Mouse (Mus musculus) limb, embryonic 11.5 days (tissue): ENCODE data around the gene Nr1h3. TPM values are rescaled to one million over a fixed set of nuclear protein-coding genes. Genes with fewer than 3 reads are reported as not detected.
A peak's percentile ranks its signal among the peaks of the same experiment; 100 is the strongest.

Source experiments
- ATAC-seq: fragments of 200-750 bp; cut with Nextera tagmentation; 2 replicates; pipeline ENCODE4 v1.8.0; 2017; ENCODE audit warnings: low read depth; ENCODE audit not compliant: insufficient number of reproducible peaks, low FRiP score, low TSS enrichment
- DNase-seq: peaks from one replicate; pipeline ENCODE4 v3.0.0-alpha.2; 2015; ENCODE audit warnings: low spot score
- H3K27ac ChIP-seq: fragments of 300-500 bp; sonication (generic); replicated peaks from 2 replicates; pipeline ENCODE4 v1.5.1; 2014; ENCODE audit warnings: low read depth, mild to moderate bottlenecking, low read length
- H3K27me3 ChIP-seq: fragments of 300-500 bp; sonication (generic); 2 replicates; pipeline ENCODE4 v1.6.1; 2014; ENCODE audit warnings: mild to moderate bottlenecking, low read length, mixed read lengths; ENCODE audit not compliant: control insufficient read depth, insufficient read depth
- H3K36me3 ChIP-seq: fragments of 300-500 bp; sonication (generic); 2 replicates; pipeline ENCODE4 v1.6.1; 2014; ENCODE audit warnings: mild to moderate bottlenecking, low read length, moderate library complexity, mixed read lengths; ENCODE audit not compliant: control insufficient read depth, insufficient read depth
- H3K4me1 ChIP-seq: fragments of 300-500 bp; sonication (generic); 2 replicates; pipeline ENCODE4 v1.6.1; 2014; ENCODE audit warnings: low read length, mixed read lengths; ENCODE audit not compliant: control insufficient read depth, insufficient read depth
- H3K4me2 ChIP-seq: fragments of 300-500 bp; sonication (generic); 2 replicates; pipeline ENCODE4 v1.6.1; 2014; ENCODE audit warnings: low read depth, mild to moderate bottlenecking, moderate library complexity; ENCODE audit not compliant: severe bottlenecking
- H3K4me3 ChIP-seq: fragments of 300-500 bp; sonication (generic); 2 replicates; pipeline ENCODE4 v1.5.1; 2014; ENCODE audit warnings: low read depth, low read length
- H3K9ac ChIP-seq: fragments of 300-500 bp; sonication (generic); 2 replicates; pipeline ENCODE4 v1.6.1; 2014; ENCODE audit warnings: mild to moderate bottlenecking, low read length
- H3K9me3 ChIP-seq: fragments of 300-500 bp; sonication (generic); 2 replicates; pipeline ENCODE4 v1.6.1; 2016; ENCODE audit warnings: low read length; ENCODE audit not compliant: control insufficient read depth
- WGBS: fragments of 180-500 bp; shearing (Covaris S2); extraction: QIAGEN DNeasy Blood & Tissue Kit; methylation state at CpG from one replicate; pipeline ENCODE4 v1.1.7; 2014; 5-methylcytosine and 5-hydroxymethylcytosine counted together
- polyA plus RNA-seq: library from polyadenylated mRNA; unstranded; fragments of >200 nt; fragmentation: Nextera tagmentation; extraction: Ambion mirVana; gene quantifications from 2 replicates; pipeline ENCODE4 v1.2.1, GENCODE M21; 2014

The Nr1h3 gene
- polyA plus RNA-seq, 1 experiment from 2014 or later, result 2.0 TPM

DNA sequence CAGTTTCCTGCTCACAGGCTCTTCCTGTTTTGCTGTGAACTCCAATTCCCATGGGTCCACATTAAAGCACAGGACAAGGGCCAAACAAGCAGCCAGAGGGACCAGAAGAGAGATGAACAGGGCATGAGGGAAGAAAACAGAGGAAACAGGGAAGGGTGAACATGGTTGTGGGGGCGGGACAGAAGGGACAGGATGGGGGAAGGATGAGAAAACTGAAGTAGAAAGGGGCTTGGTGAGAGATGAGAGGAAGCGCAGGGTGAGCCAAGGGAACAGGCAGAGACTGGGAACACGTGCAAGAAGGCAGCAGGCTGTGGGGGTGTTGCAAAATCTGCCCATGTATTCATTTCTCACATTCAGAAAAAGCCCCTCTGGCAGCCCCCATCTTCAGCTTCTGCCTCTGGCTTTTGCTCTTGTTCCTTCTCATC lies 6.0 kb downstream of the Nr1h3 start:
- 65% methylated on average over 3 of the region's 3 CpGs for WGBS
- Histone ChIP-seq H3K4me3 (no peak overlapping the region), H3K36me3 (no peaks in the 10 kb centered on the region), H3K9ac (no peak overlapping the region), H3K4me1 (peaks cover 3% of the 10 kb centered on the region; the same call in 1 of the 2 replicates), H3K27ac (no peak overlapping the region), H3K27me3 (no peaks in the 10 kb centered on the region), H3K4me2 (no peak overlapping the region), H3K9me3 (no peaks in the 10 kb centered on the region)
- no peak for ATAC-seq
- DNase-seq, result no peak

DNA sequence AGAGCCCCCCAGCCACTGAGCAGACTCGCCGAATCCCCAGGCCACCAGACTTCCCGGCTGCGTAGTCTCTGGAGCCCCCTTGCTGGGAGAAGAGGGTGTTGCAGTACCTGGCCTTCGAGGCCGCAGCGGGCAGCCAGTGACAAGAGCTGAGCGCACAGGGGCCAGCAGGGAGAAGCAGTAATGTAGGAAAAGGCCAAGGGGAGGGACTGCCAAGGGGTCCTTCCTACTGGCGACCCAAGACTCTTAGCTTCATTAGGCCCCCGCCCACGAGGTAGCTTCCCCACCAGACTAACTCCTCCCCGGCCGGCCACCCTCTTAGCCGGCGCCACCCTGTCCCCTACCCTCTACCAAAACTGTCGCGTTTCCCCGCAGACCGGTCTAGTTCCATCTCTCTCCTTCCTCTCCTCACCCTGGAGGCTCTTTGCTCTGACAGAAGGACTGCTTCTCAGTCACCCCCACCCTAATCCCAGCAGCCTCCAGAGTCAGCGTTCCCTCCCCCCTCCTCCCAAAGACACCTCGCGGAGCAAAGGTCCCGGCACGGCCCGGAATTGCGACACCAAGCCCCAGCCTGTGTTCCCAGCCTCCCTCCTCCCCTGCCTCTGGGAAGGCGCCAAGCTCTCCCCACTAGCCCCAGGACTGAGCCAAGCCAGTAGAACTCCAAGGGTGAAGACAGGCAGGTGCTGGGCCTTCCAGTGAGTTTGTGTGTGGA lies 7.9 kb downstream of the Nr1h3 start:
- Histone ChIP-seq H3K4me1 (0 out of 2 replicates have a peak, but pooled peaks cover 3% of the 10 kb centered on the region), H3K27ac (no peak overlapping the region), H3K9me3 (no peaks in the 10 kb centered on the region), H3K9ac (peak overlapping the region; percentile 67), H3K4me3 (peak overlapping the region; percentile 29), H3K36me3 (no peaks in the 10 kb centered on the region), H3K4me2 (peak overlapping the region; percentile 53), H3K27me3 (no peaks in the 10 kb centered on the region)
- under 1% methylated on average over 27 of the region's 27 CpGs for WGBS
- peak; percentile 83 for ATAC-seq
- DNase-seq, result peak; percentile 78

DNA sequence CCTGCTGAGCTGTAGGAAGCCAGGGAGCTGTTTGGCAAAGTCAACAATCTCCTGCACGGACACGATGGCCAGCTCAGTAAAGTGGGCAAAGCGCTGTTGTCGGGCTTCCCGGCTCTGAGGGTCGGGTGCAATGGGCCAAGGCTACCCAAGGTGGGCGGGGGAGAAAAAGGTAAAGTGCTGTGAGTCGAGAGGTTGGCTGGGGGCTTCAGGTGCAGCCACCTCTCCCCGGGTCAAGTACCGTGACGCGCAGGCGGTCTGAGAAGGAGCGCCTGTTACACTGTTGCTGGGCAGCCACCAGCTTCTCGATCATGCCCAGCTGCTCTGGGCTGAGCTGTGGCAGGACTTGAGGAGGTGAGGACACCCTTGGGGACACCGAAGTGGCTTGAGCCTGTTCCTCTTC lies 12.1 kb downstream of the Nr1h3 start:
- DNase-seq, result no peak
- Histone ChIP-seq H3K4me3 (no peak overlapping the region), H3K9me3 (no peaks in the 10 kb centered on the region), H3K27me3 (no peaks in the 10 kb centered on the region), H3K4me1 (0 out of 2 replicates have a peak, but pooled peaks cover 3% of the 10 kb centered on the region), H3K9ac (no peak overlapping the region), H3K27ac (no peak overlapping the region), H3K4me2 (no peak overlapping the region), H3K36me3 (no peaks in the 10 kb centered on the region)
- WGBS, result 90% methylated on average over 16 of the region's 16 CpGs
- peak; percentile 22; the same call in 1 of the 2 replicates for ATAC-seq

DNA sequence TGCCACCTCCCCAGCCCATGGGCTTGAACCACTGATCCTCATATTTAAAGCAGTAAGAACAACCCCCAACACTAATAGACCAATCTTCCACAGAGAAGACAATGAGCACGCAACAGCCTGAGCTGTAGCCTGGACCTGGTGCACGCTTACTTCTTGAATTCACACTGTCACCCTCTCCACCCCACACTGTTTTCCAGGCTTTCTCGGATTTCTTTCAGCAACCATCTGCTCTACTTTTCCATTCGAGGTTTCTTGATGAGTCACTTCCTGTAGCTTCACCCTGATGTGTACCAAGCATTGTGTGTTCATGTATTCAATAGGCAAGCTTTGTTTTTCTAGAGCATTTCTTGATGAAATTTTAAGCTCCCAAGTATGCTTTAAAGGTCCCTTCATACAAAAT lies 15.2 kb downstream of the Nr1h3 start:
- no peak for DNase-seq
- Histone ChIP-seq H3K4me2 (no peak overlapping the region), H3K9ac (no peak overlapping the region), H3K27ac (no peak overlapping the region), H3K36me3 (no peaks in the 10 kb centered on the region), H3K4me1 (no peaks in the 10 kb centered on the region), H3K27me3 (no peaks in the 10 kb centered on the region), H3K4me3 (no peak overlapping the region), H3K9me3 (no peaks in the 10 kb centered on the region)
- ATAC-seq, result no peak
- 69% methylated on average over 4 of the region's 4 CpGs for WGBS

DNA sequence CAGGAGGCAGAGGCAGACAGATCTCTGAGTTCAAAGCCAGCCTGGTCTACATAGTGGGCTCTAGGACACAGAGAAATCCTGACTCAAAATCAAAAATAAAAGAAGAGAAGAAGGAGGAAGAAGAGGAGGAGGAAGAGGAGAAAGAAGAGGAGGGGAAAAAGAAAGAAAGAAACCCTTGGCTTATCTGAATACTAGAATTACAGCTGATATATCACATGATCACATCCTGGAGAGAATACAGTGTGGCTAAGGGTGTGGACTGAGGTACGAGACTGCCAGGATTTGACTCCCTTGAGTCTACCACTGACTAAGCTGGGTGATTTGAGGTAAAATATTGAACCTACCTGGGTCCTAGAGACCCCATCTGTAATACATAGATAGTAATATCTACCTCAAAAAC lies 16.4 kb downstream of the Nr1h3 start:
- 81% methylated on average over 1 of the region's 1 CpGs for whole genome bisulfite sequencing
- ATAC-seq (no peak), DNase-seq (no peak)

DNA sequence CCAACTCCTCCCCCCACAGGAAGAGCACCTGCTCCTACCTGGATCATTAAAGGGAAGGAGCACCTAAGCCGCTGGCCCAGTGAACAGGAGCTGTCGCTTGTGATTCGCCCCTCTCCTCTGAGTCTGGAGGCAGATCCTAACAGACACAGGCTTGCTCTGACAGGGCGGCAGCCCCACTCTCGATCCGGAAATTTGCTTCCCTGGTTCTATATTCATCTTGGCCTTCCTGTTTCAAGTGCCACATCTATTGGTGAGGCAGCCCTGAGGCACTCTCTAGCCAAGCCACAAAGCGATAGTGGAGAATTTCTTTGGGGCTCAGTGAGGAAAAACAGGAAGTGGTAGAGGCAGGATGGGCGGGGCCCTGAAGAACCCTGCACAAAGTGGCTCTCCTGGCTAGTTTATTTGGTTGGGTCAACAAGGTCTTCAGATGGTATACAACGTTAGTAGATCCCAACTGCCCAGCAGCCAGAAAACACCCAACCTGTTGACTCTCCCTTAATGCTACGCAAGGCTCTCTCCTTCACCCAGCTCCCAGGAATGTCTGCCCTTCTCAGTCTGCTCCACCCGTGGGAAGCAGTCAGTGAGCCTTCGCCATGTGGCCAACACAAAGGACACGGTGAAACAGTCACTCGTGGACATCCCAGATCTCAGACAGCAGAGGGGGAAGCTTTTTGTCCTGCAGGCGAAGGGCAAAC lies 18.8 kb downstream of the Nr1h3 start, which contains the start of gene Madd:
Gene Madd, minus strand, starts transcription at position 127 of the 695 bp plus-strand sequence.
- Histone ChIP-seq H3K4me3 (peak within 1 kb of the TSS; percentile 84), H3K9ac (peak within 1 kb of the TSS; percentile 71), H3K4me2 (peak within 1 kb of the TSS; percentile 80), H3K9me3 (no peaks in the 10 kb centered on the region), H3K4me1 (peaks cover 4% of the 10 kb centered on the region), H3K27me3 (no peaks in the 10 kb centered on the region), H3K27ac (peak within 1 kb of the TSS; percentile 58; the same call in 1 of the 2 replicates), H3K36me3 (no peaks in the 10 kb centered on the region)
- ATAC-seq (no peak; the same call in 1 of the 2 replicates), DNase-seq (no peak)
- WGBS, result 69% methylated on average over 15 of the region's 15 CpGs

More for the DNA sequence above, 16.4 kb downstream of the Nr1h3 start:
- Histone ChIP-seq H3K27me3 (no peaks in the 10 kb centered on the region), H3K9me3 (no peaks in the 10 kb centered on the region), H3K27ac (no peak overlapping the region), H3K9ac (no peak overlapping the region), H3K4me1 (peaks cover 4% of the 10 kb centered on the region), H3K36me3 (no peaks in the 10 kb centered on the region), H3K4me3 (no peak overlapping the region), H3K4me2 (no peak overlapping the region)

DNA sequence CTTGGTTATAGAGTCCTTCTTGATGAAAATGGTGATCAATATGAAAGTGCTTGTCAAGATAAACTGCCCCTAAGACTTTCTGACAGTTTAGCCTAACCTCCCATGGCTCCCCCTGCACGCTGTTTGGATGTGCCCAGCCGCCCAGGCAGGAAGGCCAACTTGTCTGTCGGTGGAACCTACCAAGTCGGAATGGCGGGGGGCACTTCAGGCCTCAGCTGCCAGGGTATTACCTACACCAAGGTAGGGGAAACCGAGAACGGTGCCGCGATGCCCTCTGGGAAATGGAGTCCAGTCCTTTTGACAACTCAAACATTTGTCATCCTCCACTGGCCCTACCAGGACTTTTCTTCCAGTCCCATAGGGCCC lies 19.5 kb downstream of the Nr1h3 start:
- Histone ChIP-seq H3K4me2 (peak overlapping the region; percentile 80), H3K27ac (peak overlapping the region; percentile 58; the same call in 1 of the 2 replicates), H3K9ac (peak overlapping the region; percentile 71; the same call in 1 of the 2 replicates), H3K9me3 (no peaks in the 10 kb centered on the region), H3K4me1 (peaks cover 4% of the 10 kb centered on the region), H3K27me3 (no peaks in the 10 kb centered on the region), H3K36me3 (no peaks in the 10 kb centered on the region), H3K4me3 (peak overlapping the region; percentile 84)
- under 1% methylated on average over 9 of the region's 9 CpGs for WGBS
- DNase-seq (peak; percentile 97), ATAC-seq (peak; percentile 95)

DNA sequence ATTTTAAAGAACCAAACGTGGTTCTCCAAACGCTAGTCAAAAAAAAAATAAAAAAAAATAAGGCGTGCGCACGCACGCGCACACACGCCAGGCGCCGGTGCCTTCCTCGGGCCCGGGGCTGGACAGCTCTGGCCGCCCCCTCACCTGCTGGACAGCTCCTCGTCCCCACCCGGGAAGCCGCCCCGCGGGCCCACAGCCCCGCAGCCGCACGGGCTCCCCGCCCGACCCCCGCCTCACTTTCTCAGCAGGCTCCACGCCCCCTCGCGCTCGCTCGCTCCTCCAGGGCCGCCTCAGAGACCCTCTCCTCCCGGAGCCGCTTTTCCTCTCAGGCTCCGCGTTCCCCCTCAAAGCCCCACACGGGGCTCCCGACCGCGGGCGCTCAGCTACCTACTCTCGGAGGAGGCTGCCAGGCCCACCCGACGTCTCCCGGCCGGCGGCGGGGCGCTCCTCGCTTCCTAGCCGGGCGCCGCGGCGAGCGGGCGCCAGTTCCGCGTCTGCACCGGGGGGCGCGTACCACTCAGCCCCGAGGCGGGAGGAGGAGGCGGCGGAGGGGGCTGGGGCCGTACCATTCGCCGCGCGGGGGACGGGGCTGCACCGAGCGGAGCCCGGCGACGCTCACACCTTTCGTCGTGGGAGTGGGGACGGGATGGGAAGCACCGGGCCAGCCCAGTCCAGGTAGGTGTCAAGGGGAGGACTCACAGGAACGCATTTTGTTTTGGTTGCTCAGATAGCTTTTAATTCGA lies 20.1 kb downstream of the Nr1h3 start:
- Histone ChIP-seq H3K4me1 (peaks cover 4% of the 10 kb centered on the region), H3K9ac (peak overlapping the region; percentile 71), H3K9me3 (no peaks in the 10 kb centered on the region), H3K4me2 (peak overlapping the region; percentile 80), H3K27me3 (no peaks in the 10 kb centered on the region), H3K27ac (peak overlapping the region; percentile 58; the same call in 1 of the 2 replicates), H3K4me3 (peak overlapping the region; percentile 84), H3K36me3 (peaks cover 2% of the 10 kb centered on the region; the same call in 1 of the 2 replicates)
- ATAC-seq (peak; percentile 95), DNase-seq (peak; percentile 87)
- under 1% methylated on average over 79 of the region's 81 CpGs for WGBS
